Mouse (Mus musculus) gastrocnemius, postnatal 4 days (tissue): ENCODE data around the gene Rpsa. TPM values are rescaled to one million over a fixed set of nuclear protein-coding genes. Genes with fewer than 3 reads are reported as not detected.

Source experiments
- DNase-seq, 2 experiments: peaks; one replicate each; pipeline ENCODE4 v3.0.0; 2021 to 2022; ENCODE audit warnings: low spot score in 2 of 2, mixed read lengths in 2 of 2
- total RNA-seq, 2 experiments: library from RNA; stranded (reverse); gene quantifications; 2 replicates each; pipeline ENCODE4 v1.2.3; 2021

Gene Rpsa
- total RNA-seq, 2 experiments from 2014 or later = 833 to 1,010 TPM

DNA sequence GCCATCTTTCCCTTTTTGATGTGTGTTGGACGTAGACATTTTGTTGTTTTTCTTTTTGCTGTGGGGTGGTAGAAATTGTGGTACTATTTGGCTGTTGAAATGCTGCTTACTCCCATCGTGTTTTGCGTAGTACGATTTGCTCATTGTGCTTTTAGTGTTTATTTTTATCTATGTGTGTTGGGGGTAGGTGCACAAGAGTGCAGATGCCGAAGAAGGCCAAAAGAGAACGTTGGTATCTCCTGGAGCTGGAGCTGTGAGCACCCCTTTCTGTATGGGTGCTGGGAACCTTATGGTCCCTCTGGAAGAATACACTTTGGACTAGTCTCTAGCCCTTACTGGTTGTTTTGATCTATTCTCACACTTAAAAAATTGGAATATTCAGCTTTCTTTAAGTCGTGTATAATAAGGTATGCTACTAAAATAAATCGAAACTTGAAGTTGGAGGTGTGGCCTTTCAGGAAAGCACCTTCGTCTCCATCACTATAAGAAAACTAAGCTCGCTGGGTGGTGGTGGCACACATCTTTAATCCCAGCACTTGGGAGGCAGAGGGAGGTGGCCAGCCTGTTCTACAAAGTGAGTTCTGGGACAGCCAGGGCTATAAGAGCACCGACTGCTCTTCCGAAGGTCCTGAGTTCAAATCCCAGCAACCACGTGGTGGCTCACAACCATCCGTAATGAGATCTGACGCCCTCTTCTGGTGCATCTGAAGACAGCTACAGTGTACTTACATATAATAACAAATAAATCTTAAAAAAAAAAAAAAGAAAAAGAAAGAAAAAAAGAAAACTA is 16.1 kb upstream of the Rpsa start:
- DNase-seq = no peak

DNA sequence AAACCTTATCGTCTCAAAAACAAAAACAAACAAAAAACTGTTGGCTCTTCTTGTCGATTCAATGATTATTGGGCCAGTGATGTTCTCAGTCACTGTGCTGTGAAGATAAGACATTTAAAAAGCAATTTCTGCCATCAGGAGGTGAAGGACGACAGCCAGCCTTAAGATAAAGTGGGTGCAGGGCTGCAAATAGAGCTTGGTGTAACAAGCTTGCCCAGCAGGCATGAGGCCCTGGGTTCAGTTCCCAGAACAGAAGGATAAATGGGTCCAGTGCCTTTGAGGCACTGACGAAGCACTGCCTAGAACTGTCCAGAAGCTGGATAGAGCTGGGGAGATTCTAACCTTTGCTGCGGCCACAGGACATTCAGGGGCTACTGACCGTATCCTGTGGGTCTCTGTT is 15.0 kb upstream of the Rpsa start:
- no peak for DNase-seq

DNA sequence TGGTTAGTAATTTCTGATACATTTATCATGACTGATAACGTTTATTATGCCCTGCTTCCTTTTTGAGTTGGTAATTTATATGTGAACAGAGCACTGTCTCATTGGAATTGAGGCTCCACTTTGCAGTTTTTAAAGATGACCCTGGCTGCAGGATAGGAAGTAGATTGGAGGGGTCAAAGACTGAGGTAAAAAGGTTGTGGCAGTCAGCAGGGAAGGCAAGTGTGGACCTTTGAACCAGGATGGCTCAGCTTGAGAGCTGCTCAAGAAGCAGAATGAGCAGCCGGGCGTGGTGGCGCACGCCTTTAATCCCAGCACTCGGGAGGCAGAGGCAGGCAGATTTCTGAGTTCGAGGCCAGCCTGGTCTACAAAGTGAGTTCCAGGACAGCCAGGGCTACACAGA is 14.0 kb upstream of the Rpsa start:
- no peak for DNase-seq

DNA sequence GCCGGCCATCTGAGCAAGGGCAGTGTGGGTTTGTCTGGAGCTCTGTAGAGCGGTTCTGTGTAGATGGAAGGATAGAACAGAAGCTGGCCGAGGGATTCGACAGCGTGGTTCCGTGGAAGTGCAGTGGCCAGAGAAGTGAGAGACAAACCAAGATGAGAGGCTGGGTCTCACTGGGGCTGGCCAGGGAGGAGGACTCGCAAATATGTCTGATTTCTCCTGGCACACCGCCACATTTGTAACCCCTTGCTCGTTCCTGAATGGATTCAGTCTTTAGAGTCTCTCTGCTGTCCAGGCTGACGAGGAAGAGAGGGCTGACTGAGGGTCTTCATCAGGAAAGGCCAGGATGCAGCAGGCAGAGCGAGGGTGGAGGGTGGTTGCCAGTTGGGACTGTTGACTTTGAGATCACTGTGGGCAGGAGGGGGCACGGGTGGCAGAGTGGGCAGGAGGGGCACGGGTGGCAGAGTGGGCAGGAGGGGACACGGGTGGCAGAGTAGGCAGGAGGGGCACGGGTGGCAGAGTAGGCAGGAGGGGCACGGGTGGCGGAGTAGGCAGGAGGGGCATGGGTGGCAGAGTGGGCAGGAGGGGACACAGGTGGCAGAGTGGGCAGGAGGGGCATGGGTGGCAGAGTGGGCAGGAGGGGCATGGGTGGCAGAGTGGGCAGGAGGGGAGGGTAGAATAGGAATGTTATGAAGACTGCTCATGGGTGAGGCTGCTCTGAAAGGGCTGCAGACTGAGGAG is 13.3 kb upstream of the Rpsa start:
- no peak for DNase-seq

DNA sequence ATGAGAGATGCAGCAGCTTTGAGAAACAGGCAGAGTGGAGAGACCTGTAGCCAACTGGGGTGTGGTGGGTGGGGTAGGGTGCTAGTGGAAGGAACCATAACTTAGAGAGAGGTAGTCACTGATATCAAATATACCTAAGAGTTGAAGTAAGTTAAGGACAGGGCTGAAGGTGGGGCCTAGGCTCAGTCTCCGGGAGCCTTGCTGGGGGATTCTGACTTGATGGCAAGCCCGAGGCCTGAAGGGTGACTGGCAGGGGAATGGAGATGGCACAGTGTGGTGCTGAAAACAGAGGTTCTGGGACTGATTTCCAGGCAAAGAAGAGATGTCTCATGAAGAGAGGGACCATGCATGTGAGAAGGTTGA is 12.7 kb upstream of the Rpsa start:
- DNase-seq = no peak

DNA sequence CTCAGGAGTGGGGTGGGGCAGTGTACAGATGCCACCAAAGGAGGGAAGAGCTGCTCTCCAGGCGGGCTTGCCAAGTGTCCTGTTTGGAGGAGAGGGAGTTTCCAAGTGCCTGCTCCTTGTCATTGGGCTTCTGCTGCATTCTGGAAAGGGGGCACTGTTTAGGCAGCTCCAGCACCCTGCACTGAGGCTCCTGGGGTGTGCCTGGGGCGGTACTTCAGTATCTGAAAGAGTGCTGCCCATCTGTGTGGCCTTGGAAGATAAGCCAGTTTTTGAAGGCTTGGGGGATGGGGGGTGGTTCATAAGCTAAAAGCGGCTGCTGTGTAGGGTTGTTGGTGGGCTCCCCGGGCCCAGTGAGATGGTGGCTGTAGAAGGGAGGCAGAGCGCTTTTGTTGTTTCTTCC is 11.9 kb upstream of the Rpsa start:
- no peak for DNase-seq

DNA sequence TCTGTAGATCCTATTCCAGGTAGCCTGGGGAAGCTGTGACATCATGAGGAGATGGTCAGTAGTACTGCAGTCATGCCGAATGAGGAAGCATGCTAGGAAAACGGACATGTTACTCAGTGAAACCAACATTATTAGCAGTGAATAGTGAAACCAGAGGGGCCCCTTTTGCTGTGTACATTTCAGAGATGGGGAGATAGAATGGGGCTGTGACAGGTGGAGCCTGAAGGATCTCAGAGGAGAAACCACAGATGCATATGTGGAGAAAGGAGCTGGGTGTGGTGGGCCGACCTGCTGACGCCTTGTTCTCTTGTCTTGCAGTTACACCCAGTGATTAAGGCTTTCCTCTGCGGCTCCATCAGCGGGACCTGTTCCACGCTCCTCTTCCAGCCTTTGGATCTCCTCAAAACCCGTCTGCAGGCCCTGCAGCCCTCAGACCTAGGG is 11.3 kb upstream of the Rpsa start:
- DNase-seq = no peak

DNA sequence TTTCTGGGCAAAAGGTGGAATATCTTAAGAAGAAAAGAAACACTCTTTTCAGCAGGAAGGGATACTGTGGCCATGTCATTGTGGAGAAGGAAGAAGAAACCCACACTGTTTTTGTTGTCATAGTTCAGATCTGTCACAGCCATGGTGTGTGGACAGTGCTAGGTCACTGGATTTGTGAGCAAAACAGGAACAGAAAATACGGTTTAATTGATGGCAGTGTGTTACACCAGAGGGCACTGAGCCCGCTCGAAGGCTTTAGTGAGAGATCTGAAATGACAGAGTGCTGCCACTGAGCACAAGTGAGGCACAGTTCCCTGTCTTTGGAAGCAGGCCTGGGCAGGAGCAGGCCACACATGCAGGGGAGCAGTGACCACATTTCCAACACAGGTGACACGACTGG is 9.3 kb upstream of the Rpsa start:
- DNase-seq = no peak

DNA sequence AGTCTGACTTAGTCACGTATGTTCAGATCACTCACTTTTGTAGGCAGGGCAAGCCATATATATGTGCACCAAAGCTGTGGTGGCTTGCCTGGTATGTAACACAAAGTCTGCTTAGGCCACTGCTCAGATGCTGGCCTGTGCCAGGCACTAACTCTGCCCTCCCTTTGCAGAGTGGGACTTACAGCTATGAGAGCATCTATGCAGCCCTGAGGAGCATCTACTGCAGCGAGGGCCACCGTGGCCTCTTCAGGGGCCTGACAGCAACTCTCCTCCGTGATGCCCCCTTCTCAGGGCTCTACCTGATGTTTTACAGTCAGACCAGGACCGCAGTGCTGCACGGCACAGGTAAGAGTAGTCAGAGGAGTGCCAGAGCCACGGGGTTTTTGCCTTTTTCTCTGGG is 7.0 kb upstream of the Rpsa start:
- no peak for DNase-seq

DNA sequence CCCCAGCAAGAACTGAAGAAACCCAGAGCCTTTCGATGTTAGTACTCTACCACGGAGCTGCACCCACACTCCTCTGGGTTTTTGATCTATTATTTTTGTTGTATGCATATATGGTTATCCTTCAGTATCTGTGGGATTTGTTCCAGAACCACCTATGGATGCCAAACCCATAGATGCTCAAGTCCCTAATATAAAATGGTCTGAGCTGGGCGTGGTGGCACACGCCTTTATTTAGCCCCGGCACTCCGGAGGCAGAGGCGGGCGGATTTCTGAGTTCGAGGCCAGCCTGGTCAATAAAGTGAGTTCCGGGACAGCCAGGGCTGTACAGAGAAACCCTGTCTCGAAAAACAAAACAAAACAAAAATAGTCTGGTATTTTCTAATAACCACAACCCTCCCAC is 621 bp upstream of the Rpsa start:
- no peak for DNase-seq

DNA sequence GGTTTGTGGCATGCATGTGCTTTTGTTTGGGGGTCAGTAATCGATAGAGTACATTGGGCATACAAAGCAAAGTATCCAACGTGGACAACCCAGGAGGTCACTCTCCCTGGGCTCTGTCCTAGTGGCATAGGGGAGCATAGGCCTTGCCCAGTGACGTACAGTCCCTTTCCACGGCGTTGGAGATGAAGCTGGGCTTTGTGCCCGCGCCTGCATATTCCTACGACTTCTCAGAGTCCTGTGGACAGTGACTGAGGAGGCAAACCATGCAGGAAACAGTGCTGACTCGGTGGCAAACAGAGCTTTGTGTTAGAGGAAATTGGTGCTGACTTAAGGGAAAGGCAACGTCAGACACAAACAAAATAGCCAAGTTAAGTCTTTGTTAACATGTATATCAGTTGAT is 1.8 kb downstream of the Rpsa start:
- no peak for DNase-seq

DNA sequence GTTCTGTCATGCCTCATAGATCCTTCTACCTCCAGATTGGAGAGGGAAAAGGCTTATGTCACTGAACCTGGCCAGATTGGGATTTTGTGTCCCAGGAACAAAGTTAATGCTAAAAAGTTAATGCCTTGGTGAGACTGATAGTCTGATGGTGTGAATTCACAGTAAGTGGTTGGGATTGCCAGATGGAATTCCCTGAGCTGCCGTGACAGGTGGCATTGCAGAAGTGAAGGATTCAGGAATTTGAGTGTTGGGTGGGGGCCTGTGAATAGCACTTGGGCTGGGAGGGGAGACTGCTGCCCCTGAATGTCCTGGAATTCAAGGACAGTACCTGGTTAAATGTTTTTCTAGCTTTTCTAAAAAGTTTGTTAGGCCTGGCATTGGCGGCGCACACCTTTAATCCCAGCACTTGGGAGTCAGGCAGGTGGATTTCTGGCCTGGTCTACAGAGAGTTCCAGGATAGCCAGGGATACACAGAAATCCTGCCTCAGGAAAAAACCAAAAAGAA is 4.3 kb downstream of the Rpsa start:
- no peak for DNase-seq

DNA sequence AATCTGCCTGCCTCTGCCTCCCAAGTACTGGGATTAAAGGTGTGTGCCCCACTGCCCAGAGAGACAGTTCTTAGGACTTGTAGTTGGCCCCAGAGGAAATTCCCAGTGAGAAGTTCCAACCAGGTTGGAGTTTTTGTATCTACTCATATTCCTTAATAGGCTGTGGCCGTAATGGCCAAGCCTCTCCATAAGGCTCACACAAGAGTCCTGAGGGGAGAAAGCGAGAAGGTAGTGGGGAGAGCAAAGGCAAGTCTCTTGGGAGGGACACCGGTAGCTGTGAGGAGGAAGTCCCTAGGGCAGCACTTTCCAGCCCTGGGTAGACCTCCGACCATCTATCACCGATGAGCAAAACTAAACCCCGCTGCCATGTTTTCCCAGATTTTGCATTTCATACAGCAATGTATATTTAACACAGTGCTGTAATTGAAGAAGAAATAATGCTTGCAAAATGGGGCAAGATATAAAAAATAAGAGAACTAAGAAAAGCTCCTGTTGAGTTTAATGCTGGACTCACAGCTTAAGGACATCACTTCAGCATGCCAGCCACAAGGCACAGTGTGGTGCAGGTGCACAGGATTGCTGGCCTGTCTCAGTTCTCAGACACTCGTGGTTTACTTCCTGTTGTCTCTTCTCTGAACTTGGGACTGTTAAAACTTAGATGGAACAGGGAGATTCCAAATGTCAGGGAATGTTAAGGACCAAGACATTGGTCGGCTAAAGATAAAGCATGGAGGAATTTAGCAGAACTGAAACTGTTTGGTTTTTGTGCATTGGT is 5.7 kb downstream of the Rpsa start:
- DNase-seq = no peak

DNA sequence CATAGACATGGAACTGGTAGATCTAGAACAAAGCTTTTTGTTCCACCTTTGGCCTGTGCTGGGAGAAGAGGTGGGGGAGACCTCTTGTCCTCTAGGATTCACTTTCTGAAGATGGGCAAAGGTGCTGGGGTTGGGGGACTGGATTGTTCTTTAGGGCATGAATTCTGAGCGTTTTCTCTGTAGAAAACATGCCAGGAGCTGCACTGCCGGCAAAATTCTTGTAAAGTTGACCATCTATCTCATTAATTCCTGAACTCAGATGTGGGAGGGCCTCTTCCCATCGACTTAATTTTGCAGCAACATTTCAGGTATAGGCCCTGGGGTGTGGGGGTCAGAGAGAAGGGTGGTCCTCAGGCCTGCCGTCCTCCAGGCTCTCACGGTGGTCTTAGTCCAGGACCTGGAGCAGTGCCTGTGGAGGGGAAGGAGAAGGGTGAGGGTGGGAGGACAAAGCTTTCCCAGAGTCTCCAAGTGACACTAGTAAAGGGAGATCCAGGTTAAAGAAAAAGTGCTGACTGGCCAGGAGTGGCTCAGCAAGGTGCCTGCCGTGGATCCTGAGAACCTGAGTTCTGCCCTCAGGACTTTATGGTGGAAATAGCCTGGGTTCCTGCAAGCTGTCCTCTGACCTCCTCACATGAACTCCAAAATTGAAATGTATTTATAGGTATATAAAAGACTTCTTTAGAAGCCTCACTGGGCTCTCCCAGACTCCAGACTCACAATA is 6.4 kb downstream of the Rpsa start:
- DNase-seq = no peak

DNA sequence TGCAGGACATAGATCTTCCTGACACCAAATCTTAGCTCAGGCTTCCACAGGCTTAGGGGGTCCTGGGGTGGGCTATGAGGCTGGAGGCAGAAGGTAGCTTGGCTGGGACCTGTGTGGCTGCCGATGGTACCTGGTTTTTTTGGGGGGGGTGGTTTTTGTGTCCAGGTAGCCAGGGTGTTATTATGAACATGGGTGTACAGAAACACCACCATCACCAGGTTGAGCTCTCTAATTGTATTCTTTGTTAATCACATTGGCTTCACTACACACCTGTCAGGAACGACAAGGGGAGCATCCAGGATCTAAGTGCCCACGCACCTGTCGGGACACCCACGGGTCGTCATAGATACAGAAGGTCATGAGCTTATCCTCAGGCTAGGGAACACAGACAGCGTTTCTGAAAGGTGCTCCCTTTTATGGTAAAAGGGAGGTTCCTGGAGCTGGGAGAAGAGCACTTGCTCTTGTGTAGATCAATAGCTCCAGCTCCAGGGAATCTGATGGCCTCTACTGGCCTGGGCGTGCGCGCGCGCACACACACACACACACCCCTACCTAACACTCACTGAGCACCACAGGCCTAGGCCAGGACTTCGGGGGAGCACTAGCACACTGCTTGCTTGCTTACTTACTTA is 7.2 kb downstream of the Rpsa start:
- no peak for DNase-seq

DNA sequence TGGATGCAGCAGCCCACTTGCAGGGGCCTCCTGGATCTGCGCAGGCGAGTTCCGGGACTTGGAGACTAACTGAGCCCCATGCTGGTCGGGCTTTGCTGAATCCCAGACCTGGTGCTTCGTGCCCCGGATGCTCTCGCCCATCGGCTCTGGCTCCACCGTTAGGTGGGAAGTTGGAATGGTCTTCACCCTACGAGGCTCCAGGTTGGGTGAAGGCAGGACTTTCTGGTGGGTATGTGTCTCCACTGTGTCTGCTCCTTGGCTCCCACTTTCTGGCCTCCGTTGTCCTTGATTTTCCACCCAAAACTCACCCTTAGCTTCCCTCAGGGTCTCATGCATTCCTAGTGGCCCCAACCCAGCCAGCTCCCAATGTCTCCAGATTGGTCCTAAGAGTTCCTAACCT is 8.0 kb downstream of the Rpsa start:
- no peak for DNase-seq

DNA sequence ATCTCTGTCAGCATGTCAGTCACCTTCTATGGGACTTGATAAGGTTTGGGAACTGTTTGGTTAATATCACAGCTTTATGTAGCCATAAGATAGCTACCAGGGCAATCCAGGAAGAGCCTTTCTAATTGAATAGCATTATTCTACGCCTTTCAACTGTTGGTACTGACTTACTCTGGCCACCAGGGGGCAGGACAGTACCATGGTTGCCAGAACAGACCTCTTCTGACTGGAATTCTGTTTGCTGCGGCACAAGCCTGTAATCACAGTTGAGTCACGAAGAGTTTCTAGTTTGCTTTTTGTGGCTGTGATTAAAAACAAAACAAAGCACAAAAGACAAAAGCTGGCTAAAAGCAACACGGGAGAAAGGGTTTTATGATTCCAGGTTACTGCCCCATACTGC is 13.2 kb downstream of the Rpsa start:
- DNase-seq = peak; percentile 42 to 79

DNA sequence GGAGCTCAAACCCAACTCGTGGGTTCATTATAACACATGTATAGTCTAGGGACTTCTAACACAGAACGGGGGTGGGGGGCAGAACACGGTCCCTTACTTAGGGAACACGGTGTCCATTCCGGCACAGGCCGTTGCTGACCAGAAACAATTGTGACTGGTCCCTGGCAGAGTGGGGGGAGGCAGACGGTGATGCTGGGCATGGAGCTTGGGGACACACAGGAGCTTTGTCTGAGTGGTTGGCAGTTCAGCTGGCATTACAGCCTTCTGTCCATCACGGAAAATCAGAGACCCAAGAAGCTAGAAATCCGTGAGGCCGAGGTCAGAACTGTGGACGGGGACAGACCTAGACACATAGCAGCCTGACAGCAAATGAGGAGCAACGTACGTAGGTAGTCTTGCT is 17.0 kb downstream of the Rpsa start:
- DNase-seq = no peak

DNA sequence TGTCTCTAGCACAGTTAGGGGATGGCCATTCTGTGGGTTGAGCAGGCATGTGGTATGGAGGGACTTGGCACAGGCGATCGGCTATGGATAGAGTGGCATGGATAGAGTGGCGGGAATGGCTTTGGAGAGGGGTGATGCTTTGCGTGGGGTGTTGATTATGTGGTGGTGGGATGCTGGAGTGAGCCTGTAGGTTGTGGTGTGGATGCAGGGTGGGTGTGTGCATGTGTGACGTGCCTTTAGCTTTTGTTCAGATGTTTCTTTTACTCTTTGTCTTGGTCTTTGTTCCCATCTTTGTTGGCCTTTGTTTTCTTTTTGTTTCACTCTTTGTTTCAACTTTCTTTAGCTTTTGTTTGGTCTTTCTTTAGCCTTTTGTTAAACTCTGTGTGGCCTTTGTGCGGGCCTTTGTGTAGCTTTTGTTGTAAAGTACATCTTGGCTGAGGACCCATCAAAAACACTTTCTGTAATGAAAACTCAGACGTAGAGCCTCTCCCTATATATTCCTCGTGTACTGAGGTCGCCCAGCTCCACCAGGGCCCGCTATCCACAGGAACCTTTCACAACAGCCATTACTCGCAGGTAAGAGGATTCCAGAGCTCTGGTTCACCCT is 21.8 kb downstream of the Rpsa start, which contains the start of gene Mobp:
TSS of gene Mobp (plus strand) at position 486 of the 607 bp plus-strand sequence.
- no peak for DNase-seq

DNA sequence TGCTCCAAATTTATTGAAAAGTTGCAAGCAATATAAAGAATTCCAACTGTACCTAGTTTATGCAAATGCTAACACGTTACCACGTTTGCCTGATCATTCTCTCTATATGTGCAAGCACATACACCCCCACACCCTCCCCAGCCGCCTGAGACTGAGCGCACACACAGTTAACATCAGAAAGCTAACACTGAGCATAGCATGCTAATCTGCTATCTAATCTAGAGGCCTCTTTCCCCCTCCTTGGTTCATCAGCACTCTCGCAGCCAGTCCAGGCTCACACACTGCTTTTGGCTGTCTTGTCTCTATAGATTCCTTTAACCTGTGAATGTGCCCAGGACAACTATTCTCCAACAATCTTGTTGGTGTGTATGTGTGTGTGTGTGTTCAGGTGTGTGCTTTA is 23.7 kb downstream of the Rpsa start:
- no peak for DNase-seq
